Mouse (Mus musculus) thymus, adult 2 months (tissue): ENCODE data around the gene Tmem203. TPM values are rescaled to one million over a fixed set of nuclear protein-coding genes. Genes with fewer than 3 reads are reported as not detected.

ENCODE experiments used
- DNase-seq: peaks from one replicate; pipeline ENCODE4 v3.0.0; 2021
- H3K27ac ChIP-seq: fragments of 200-500 bp; 2 replicates; pipeline ENCODE4 v1.5.1; 2012; ENCODE audit warnings: low read length, control low read depth; ENCODE audit not compliant: control insufficient read depth, insufficient read depth
- H3K27me3 ChIP-seq: fragments of 200-500 bp; 2 replicates; pipeline ENCODE4 v1.6.1; 2012; ENCODE audit warnings: mild to moderate bottlenecking, low read length, moderate library complexity, mixed read lengths; ENCODE audit not compliant: control insufficient read depth, insufficient read depth
- H3K36me3 ChIP-seq: fragments of 200-500 bp; 2 replicates; pipeline ENCODE4 v1.6.1; 2012; ENCODE audit warnings: mild to moderate bottlenecking, low read length, moderate library complexity; ENCODE audit not compliant: control insufficient read depth, insufficient read depth
- H3K4me1 ChIP-seq: fragments of 200-500 bp; replicated peaks from 2 replicates; pipeline ENCODE4 v1.6.1; 2012; ENCODE audit warnings: low read length; ENCODE audit not compliant: control insufficient read depth, insufficient read depth
- H3K4me3 ChIP-seq: fragments of 200-500 bp; 2 replicates; pipeline ENCODE4 v1.5.1; 2012; ENCODE audit warnings: mild to moderate bottlenecking, low read length, control low read depth, moderate library complexity; ENCODE audit not compliant: control insufficient read depth, insufficient read depth
- CTCF ChIP-seq: fragments of 200-500 bp; IDR thresholded peaks from 2 replicates; pipeline ENCODE4 v1.5.1; 2012; ENCODE audit warnings: mild to moderate bottlenecking, control low read depth, low read length, moderate library complexity, borderline replicate concordance; ENCODE audit not compliant: control insufficient read depth, poor library complexity, insufficient read depth; ENCODE audit errors: extremely low read depth
- POLR2A ChIP-seq: fragments of 200-500 bp; IDR thresholded peaks from 2 replicates; pipeline ENCODE4 v1.6.1; 2012; ENCODE audit warnings: mild to moderate bottlenecking, low read length, control low read depth, moderate library complexity; ENCODE audit not compliant: control insufficient read depth, poor library complexity, insufficient read depth; ENCODE audit errors: extremely low read depth
- WGBS: fragments of 180-500 bp; shearing (Covaris S2); methylation state at CpG from one replicate; pipeline ENCODE4 v1.1.7; 2018; 5-methylcytosine and 5-hydroxymethylcytosine counted together
- polyA plus RNA-seq: library from polyadenylated mRNA; depleted of rRNA; stranded (reverse); fragments of >200 nt; gene quantifications from 2 replicates; pipeline ENCODE4 v1.2.3, GENCODE M21; 2012

The Tmem203 gene
- polyA plus RNA-seq, 1 experiment, result 66.1 TPM

- no peaks in the 10 kb centered on the region for H3K27me3 ChIP-seq
- H3K27ac ChIP-seq, result no peak overlapping the region
- WGBS, result under 1% methylated on average over 29 of the region's 29 CpGs
- DNase-seq, result no peak
- peaks cover 35% of the 10 kb centered on the region for H3K36me3 ChIP-seq
- peak overlapping the region; percentile 87 for H3K4me3 ChIP-seq
- H3K4me1 ChIP-seq, result peaks cover 17% of the 10 kb centered on the region
- TF ChIP-seq CTCF (no peak), POLR2A (no peak)
These were observed 17.3 kb downstream of the Tmem203 start for GRCm38 (mm10) chr2:25272515-25272914.

GRCm38 (mm10) chr2:25273010-25273409 lies 17.8 kb downstream of the Tmem203 start:
- Histone ChIP-seq H3K27me3 (no peaks in the 10 kb centered on the region), H3K4me3 (peak overlapping the region; percentile 87), H3K27ac (no peak overlapping the region), H3K4me1 (peaks cover 17% of the 10 kb centered on the region), H3K36me3 (peaks cover 40% of the 10 kb centered on the region)
- 39% methylated on average over 16 of the region's 16 CpGs for WGBS
- no peak for DNase-seq
- no peak for TF ChIP-seq POLR2A
- TF ChIP-seq CTCF, result no peak

- H3K27me3 ChIP-seq, result no peaks in the 10 kb centered on the region
- no peaks in the 10 kb centered on the region for H3K4me1 ChIP-seq
- TF ChIP-seq CTCF (no peak), POLR2A (no peak)
- H3K27ac ChIP-seq, result no peak overlapping the region
- H3K4me3 ChIP-seq, result no peak overlapping the region
- peak; percentile 68 for DNase-seq
- WGBS, result 79% methylated on average over 13 of the region's 13 CpGs
- peaks cover 55% of the 10 kb centered on the region for H3K36me3 ChIP-seq
These were observed 24.0 kb downstream of the Tmem203 start for GRCm38 (mm10) chr2:25278928-25279882.

- Histone ChIP-seq H3K27ac (no peak overlapping the region), H3K4me3 (no peak overlapping the region), H3K4me1 (no peaks in the 10 kb centered on the region), H3K36me3 (peaks cover 25% of the 10 kb centered on the region), H3K27me3 (peaks cover 6% of the 10 kb centered on the region; the same call in 1 of the 2 replicates)
- TF ChIP-seq CTCF (no peak), POLR2A (no peak)
- 97% methylated on average over 2 of the region's 2 CpGs for WGBS
- DNase-seq, result no peak
These were observed 30.3 kb downstream of the Tmem203 start for GRCm38 (mm10) chr2:25285551-25285950.

- TF ChIP-seq POLR2A (no peak), CTCF (no peak)
- H3K4me3 ChIP-seq, result no peak overlapping the region
- H3K27ac ChIP-seq, result no peak overlapping the region
- H3K4me1 ChIP-seq, result no peaks in the 10 kb centered on the region
- peaks cover 18% of the 10 kb centered on the region for H3K36me3 ChIP-seq
- DNase-seq, result no peak
- peaks cover 10% of the 10 kb centered on the region; the same call in 1 of the 2 replicates for H3K27me3 ChIP-seq
- 89% methylated on average over 1 of the region's 1 CpGs for WGBS
These were observed 31.1 kb downstream of the Tmem203 start for GRCm38 (mm10) chr2:25286314-25286713.

GRCm38 (mm10) chr2:25286837-25287636 lies 31.8 kb downstream of the Tmem203 start:
- no peak overlapping the region for H3K27ac ChIP-seq
- 65% methylated on average over 7 of the region's 7 CpGs for WGBS
- H3K27me3 ChIP-seq, result peaks cover 12% of the 10 kb centered on the region
- H3K4me1 ChIP-seq, result no peaks in the 10 kb centered on the region
- DNase-seq, result no peak
- H3K36me3 ChIP-seq, result peaks cover 18% of the 10 kb centered on the region
- H3K4me3 ChIP-seq, result no peak overlapping the region
- TF ChIP-seq CTCF (no peak), POLR2A (no peak)
